Mouse (Mus musculus) right cerebral cortex, adult 18-20 months (tissue): Measurements from ENCODE around the gene Olfr868.

ENCODE experiments used
- DNase-seq: peaks from one replicate; pipeline ENCODE4 v3.0.0; 2022; ENCODE audit warnings: mixed read lengths

The Olfr868 gene

GRCm38 (mm10) chr9:20098326-20098725 lies at the start of gene Olfr868:
Gene Olfr868, plus strand, starts transcription at chr9:20098626.
- DNase-seq = no peak

GRCm38 (mm10) chr9:20057462-20057861 lies 41.0 kb upstream of the Olfr868 start, which contains the start of gene Olfr867:
Gene Olfr867, minus strand, starts transcription at chr9:20057562.
- DNase-seq = no peak

GRCm38 (mm10) chr9:20070236-20070635 lies 28.2 kb upstream of the Olfr868 start:
- DNase-seq = no peak

GRCm38 (mm10) chr9:20071291-20071690 lies 27.1 kb upstream of the Olfr868 start:
- no peak for DNase-seq

GRCm38 (mm10) chr9:20073523-20074177 lies 24.8 kb upstream of the Olfr868 start:
- peak; percentile 32 for DNase-seq

GRCm38 (mm10) chr9:20128709-20129108 lies 30.3 kb downstream of the Olfr868 start, which contains the start of gene Olfr869:
Gene Olfr869, plus strand, starts transcription at chr9:20129009.
- no peak for DNase-seq

- DNase-seq = no peak
Observed at GRCm38 (mm10) chr9:20149706-20150105, 51.3 kb downstream of the Olfr868 start.
